Mouse (Mus musculus): ENCODE results near the gene Rbp1.

Gene Rbp1

DNA sequence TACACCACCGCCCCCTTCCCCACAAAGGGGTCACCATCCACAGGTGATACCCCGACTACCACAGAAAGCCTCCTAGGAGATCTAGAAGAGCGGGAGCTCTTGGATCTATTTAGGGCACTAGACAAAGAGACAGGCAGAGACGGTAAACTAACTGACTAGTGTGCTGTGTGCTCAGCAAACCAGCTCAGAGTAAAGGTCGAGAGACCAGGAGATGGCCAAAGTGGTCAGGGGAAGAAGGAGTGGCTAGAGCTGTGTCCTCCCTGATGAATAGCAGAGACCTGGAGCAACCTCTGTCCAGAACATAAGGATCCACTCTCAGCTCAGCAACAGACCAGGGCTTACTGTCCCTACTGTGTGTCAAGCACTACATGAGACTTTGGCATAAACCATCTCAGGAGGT, at the start of gene Rbp1:
Gene Rbp1 (plus strand): TSS at position 306 of the 400 bp plus-strand sequence.
- no peak for DNase-seq (ENCODE audit: low read depth, low spot score)

DNA sequence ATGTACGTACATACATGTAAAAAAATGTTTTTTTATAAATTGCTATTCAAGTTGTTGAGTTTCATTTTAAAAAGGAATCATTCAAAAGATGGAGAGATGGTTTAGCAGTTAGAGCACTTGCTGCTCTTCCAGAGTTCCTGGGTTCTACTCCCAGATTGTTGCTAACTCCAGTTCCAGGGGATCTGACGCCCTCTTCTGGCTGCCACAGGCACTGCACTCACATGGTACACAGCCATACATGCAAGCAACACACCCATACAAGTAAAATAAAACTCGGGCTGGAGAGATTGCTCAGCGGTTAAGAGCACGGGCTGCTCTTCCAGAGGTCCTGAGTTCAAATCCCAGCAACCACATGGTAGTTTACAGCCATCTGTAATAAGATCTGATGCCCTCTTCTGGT, 49.4 kb upstream of the Rbp1 start:
- no peak for DNase-seq (ENCODE audit: low read depth, low spot score)

DNA sequence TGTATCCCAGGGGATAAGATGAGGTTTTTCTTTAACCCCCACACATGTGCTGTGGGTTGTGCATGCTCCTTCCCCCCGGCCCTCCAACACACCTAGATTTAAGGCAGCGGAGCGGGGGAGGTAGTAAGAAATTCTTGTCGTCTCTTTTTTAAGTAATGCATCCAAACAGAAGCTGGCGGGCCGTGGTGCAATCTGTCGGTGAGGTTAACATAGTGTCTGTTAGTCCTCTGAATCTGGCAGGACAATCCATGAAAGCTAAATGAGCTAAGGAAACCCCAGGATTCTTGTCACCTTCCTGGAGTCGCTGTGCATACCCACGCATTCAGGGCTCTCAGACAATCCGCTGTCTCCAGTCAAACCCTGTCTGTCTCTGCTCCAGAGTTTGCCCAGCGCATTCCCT, 47.9 kb upstream of the Rbp1 start:
- no peak for DNase-seq (ENCODE audit: low read depth, low spot score)

DNA sequence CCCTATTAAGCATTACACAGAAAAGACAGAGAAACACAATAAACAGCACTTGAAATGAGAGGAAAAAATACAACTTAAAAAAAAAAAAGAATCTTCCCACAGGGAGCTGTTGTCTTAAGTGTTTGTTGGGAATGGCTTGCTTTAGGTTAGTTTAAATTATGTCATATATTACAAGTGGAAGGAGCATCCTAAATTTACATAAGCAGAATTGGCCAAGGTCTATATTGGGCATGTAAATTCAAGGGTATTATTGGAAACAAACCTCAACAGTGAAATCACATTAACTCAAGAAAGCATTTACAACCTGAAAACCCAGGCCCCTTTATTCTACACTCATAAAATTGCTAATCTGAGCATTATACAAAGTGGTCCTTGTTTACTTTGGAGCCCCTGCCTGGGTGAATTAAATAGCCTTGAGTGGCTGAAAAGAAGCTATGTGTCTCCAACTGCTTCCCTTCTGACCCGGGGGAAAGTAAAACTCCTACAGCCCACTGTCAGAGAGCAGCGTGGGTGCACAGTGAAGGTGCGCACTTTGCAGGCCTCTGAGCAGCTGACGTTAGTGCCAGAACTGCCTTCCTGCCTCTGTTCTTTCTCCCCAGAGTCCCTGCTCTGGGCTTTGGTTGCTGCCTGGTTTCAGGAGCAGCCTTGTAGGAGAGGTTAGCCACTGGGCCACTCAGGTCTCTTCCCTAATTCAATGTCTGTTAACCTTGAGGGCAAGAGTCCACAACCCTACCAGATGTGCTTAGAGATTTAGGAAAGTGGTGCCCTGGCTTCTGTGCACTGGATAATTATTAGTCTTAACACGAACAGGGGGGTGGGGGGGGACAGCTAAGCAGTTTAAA, 47.2 kb upstream of the Rbp1 start:
- DNase-seq (ENCODE audit: low read depth, low spot score), result no peak

DNA sequence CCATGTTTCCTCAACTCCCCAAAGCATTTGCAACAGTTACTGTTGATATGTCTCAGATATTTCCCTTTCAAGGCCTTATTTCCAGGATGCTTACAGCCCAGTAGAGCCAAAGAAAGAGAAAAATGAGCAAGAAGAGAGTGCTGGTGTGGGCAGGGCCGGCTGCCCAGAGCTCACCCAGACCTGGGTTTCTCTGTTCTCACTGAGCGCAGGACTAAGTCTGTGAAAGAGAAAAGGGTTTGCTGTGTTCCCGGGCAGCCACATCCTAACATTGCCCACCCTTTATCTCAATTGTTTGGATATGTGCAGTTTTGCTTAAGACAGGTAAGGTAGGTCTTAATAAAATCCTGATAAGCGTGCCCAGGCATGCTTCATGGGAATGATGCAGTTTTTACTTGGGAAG, 43.0 kb upstream of the Rbp1 start:
- DNase-seq (ENCODE audit: low read depth, low spot score), result no peak

DNA sequence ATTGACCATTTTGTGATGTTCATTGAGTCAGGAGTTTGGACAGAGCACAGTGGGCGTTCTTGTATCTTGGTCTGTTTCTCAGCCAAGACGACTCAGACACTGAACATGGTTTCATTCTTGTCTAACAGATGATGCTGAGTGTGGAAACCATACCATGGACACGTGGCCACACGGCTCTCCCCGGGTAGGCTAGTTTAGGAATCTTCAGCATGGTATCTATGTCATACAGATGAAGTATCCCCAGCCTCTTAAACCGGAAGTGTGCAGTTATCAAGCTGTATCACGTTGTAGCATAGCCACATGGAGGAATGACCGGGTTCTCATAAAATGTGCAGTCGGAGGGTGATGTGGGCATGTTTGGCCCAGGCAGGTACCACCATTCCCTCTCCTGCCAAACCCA, 42.2 kb upstream of the Rbp1 start:
- DNase-seq (ENCODE audit: low read depth, low spot score), result no peak

DNA sequence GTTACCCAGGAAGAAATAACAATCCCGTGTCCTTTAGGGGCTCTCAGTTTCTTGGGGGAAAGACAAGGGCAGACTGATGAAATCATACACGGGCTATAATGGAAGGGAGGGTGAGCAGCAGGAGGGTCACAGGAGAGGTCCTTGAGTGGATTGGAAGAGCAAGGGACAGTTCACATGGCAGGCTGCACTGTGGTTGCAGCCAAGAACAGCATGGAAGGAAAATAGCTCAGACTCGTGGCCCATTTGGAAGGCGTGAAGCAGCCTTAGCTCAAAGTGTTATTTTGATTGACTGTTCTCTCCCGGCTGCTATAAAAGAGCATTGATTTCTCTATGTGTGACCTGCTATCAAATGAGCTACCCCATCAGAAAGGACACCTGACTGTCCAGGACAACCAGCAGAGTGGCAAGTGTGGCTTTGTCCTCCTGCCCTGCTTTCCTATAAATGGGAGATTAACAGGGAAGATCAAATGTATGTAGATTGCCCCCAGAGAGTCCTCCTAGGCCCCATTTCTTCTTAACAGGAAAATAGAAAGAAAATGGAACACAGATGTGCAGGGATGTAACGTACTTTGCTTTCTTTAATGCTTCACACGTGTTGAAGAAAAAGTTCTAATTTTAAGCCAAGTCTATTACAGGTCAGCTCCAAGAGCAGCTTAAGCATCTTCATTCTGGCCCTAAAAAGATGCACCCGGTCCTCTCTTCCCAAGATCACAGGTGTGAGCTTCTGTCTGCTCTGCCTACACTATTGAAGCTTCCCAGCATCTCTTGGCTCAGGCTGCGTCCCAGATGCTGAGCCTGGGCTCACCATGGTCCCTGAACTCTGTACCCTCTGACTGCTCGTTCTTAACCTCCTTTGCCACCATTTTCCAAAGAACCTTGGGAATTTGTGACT, 34.8 kb upstream of the Rbp1 start:
- DNase-seq (ENCODE audit: low read depth, low spot score), result no peak

DNA sequence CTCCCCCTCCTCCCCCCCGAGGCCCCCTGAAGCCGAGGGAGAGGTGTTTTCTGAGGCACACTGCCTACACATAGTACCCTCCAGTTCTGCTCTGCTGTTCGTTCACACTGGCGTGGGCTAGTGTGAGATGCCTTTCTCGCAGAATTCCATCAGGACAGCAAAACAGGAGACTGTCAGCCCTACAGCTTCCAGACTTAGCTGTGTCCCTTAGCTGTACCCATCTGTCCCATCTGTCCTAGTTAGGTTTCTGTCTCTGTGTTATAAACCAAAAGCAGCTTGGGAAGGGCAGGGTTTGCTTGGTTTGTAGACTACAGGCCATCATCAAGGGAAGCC, 34.2 kb upstream of the Rbp1 start:
- DNase-seq (ENCODE audit: low read depth, low spot score), result no peak

DNA sequence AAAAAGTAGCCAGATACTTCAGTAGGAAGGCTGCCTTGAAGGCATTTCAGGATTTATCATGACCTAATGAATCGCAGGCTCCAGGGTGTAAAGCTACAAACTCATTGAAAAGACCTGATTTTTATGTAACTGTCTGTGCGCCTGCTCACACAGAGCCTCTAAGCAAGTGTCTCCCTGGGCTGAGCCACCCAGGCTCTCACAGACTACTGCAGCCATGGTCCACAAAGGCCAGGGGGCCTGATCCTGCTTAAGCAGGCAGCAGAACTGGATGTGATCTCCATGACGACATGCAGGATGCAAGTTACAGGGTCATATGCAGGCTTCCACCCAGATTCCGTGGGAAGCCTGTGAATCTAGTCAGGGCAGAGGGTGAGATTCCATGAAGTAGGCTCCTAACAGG, 29.3 kb upstream of the Rbp1 start:
- no peak for DNase-seq (ENCODE audit: low read depth, low spot score)

DNA sequence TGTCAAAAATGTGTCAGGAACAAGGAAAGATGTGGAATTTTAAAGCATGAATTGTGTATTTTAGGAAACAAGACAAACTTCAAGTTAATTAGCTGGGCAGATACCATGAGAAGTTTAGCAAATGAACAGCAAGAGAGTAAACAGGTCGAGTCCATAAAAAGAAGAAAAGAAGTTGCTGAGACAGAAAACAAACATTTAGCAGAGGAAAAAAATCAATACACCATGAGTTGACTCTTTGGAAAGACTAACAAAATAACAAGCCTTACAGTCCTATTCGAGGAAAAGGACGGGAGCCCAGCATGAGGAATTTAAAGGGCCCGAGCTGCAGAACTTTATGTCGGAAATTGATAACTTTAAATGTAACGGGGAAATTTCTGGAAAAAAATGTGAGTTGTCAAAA, 25.6 kb upstream of the Rbp1 start:
- DNase-seq (ENCODE audit: low read depth, low spot score), result no peak

DNA sequence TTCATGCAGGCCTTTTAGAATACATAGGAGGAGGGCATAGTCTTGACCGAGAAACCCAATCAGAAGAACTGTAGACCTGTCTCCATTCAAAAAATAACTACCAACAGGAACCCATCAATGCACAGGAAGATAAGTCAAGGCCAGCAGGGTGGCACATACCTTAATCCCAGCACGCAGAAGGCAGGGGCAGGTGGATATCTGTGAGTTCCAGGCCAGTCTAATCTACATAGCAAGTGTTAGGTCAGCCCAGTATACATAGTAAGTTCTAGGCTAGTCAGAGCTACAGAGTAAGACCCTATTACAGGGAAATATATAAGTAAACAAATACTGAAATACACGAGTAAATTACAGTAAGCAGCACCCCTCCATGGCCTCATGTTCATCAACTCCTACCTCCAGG, 24.9 kb upstream of the Rbp1 start:
- DNase-seq (ENCODE audit: low read depth, low spot score), result no peak

DNA sequence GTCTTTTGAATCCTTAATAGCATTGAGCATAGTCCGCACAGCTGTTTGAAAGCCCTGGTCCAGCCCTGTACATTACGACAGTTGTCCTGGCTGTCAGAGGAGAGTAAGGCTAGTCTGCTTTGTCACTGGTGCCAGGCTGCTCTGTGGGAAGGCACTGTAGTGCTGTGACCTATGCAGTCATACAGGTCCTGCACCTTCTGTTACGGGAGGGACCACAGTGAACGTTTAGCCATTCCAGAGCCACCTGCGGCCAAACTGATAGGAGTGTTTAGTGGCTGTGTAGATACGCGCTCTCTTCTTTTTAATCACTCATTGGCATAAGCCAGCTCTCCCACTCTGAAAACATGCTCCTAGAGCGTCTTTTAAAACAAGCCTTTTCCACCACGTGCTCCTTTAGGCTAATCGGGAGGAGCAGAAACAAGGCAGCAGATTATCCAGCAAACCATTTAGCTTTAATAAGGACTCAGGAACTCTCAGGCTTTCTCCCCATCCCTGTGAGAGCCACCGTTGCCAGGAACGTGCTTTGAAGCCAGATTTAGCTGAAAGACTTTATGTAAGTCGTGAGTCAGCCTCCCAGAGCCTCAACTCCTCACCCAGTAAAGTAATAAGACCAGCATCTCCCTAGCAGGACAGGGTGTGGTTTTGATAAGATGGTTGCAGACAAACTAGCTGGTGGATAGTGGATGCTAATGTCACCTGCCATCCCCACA, 22.4 kb upstream of the Rbp1 start:
- DNase-seq (ENCODE audit: low read depth, low spot score), result no peak

DNA sequence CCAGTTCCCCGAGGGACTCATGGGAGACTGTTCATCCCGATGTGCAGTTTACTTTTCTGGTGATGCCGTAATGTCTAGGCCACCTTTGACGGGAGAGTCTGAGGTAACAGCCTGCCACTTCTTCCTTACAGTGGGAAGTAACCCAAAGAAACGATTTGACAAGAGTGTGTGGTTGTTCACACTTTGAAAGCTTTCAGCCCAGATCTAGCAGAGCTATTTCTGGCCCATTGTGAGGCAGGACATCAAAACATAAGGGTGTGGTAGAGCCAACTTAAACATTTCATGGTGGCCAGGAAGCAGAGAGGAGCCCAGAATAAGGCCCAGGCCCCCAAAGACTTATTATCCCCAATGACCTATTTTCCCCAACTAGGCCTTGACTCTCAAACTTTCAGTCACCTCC, 21.1 kb upstream of the Rbp1 start:
- DNase-seq (ENCODE audit: low read depth, low spot score), result no peak

DNA sequence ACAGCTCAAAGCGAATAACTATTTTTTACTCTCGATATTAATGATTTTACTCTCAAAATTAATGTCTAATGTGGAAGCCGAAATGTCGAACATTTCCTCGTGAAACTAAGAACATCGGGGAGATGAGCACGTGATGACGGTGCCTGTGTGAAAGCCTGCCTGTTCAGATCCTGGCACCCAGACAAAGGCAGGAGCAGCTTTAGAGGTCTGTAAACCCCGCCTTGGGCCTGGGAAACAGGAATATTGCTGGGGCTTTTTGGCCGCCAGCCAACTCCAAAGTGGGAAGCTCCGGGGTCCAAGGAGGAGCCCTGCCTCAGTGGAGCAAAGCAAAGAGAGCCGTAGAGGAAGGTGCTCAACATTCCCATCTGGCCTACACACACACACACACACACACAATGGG, 15.0 kb upstream of the Rbp1 start:
- DNase-seq (ENCODE audit: low read depth, low spot score), result no peak

DNA sequence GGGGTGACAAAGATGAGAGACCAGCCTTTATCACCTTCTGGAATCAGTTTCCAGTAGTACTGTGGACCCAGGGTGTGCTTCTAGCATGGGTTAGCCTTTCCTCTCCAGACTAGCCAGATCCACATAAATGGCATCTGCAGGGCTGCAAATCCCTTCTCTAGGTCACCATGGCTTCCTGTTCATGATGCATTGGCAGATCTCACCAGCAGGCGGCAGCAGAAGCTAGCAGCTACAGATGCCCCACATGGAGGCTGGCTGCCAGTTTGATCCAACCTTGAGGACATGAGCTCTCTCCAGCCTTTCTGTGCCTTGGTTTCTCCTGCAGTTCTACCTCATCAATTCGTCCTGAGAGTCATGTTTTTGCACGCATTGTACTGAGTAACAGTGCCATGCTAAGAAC, 13.6 kb upstream of the Rbp1 start:
- DNase-seq (ENCODE audit: low read depth, low spot score), result peak; percentile 41

DNA sequence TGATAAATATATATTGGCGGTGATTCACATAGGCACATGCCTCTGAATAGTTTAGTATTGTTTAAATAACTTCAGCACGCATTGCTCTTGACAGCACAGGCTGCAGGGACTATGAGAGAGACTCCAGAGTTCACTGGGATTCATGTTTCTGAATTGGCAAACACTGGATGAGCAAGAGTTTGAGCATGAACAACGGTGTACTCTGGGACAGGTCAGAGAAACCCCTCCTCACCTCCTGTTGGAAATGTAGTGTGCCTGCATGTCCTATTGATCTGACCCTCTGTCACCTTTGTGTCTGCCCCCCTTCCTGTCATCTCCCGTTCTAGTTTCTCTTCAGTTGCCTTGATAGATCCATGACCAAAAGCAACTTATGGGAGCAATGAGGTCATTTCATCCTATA, 7.3 kb upstream of the Rbp1 start:
- no peak for DNase-seq (ENCODE audit: low read depth, low spot score)

DNA sequence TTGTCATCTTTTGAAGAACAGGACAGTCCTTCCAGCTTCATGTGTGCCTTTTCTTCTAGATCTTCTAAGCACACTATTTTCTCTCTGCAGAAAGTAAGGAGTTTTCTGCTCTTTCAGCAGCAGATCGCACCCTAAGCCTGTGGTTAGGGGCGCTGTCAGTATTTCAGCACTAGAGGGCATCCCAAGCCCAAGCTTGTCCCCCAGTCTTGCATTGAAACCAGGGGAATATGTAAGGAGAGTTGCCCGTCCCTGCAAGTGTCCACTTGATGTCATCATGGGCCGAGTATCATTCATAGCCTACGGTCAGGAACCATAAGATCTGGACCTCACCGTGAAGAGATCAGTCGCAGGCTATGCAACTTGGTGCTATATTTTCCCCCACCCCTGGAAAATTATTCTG, 4.8 kb upstream of the Rbp1 start:
- DNase-seq (ENCODE audit: low read depth, low spot score), result no peak

DNA sequence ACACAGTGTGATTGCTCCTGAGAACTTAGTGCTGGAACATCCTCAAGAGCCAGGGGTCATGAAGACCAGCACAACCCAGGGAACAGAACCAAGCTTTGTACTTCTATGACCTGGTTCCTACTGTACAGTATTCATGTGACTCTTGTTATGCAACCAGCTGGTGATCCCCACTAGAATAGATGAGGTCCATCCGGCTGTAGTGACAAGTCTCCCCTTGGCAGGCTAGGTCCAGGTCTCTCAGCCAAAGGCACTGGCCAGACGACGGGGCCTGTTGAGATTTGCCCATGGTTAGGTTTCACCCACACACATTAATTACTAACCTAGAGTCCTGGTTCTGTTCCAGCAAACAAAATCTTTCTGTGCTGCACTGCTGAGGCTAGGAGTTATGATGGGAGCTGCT, 4.4 kb upstream of the Rbp1 start:
- no peak for DNase-seq (ENCODE audit: low read depth, low spot score)

DNA sequence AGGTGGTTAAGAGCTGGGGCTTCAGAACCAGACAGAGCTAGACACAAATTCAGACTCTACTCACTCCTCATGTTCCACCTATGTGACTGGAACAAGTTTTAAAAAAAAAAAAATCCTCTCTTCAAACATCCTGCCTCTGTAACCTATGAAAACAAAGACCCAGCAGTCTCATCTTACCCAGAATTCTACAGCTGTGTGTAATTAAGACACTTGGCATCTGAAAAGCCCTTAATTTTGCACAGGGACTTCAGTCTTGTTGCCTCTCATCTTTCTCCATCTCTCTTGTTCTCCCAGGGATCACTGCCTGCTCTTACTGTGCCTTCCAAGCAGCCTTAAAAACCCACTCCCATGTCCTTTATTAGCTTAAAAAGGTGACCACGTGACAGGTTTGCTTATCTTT, 2.1 kb upstream of the Rbp1 start:
- DNase-seq (ENCODE audit: low read depth, low spot score), result no peak

DNA sequence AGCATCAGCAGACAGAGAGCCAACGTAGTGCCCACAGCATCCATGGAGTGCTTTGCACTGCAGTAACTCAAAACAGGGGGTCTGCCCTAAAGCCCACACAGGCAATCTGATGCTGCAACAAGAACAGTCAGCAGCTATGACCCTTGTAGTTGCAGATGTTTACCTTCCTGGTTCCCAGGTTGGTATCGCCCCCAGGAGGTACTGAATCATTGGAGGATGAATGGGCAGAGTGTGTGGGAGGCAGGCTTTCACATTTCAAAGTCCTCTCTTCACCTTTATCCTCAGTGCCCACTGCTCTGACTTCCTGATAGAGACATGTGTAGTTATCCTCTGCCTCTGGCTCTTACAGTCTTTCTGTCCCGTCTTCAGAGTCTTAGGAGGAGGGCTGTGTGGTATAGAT, 858 bp upstream of the Rbp1 start:
- no peak for DNase-seq (ENCODE audit: low read depth, low spot score)

DNA sequence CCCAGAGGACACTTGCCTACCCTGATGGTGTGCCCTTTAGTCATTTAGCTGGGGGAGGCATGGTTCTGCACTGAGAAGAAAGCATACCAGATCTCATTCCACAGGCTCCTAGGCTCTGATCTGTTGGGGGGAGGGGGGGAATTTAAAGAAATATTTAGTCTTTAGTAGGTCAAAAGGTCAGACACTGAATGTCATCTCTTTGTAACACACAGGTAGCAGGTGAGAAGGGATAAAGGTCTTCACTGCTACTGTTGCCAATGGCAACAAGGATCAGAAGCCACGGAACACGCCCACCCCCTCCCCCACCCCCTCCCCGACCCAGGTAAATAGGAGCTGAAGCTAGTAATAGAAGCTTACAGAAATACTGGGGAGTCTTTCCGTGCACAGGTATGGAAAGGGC, 930 bp downstream of the Rbp1 start:
- DNase-seq (ENCODE audit: low read depth, low spot score), result no peak

DNA sequence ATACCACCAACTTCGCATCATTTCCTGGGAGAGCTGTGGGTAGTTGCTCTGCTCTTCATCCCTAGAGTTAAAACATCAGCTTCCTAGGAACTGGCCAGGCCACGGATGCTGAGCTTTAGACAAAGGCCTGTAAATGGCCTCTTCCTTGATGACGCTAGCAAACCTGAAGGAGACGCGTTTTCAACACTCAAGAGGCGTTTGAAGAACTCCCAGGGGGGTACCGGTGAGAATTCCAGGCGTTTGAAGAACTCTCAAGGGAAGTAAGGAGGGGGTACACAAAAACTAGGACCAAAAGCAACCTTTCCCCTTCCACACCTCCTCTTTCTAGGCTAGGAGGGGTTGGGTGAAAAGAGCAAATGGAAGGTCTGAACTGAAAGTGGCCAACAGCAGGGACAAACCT, 1.5 kb downstream of the Rbp1 start:
- DNase-seq (ENCODE audit: low read depth, low spot score), result no peak

Data from retina, adult 2 months (tissue).